Mouse (Mus musculus): ENCODE data around the gene Atp5s.

Gene Atp5s

GRCm38 (mm10) chr12:69777957-69778356, 53.2 kb downstream of the Atp5s start:
- no peak for DNase-seq (ENCODE audit: low spot score)

GRCm38 (mm10) chr12:69781480-69781879, 56.7 kb downstream of the Atp5s start:
- DNase-seq (ENCODE audit: low spot score), result no peak

- DNase-seq (ENCODE audit: low spot score), result no peak
These were observed 57.3 kb downstream of the Atp5s start for GRCm38 (mm10) chr12:69781935-69782650.

- no peak for DNase-seq (ENCODE audit: low spot score)
These were observed 58.7 kb downstream of the Atp5s start for GRCm38 (mm10) chr12:69783247-69784025.

GRCm38 (mm10) chr12:69785471-69785870, 60.7 kb downstream of the Atp5s start:
- DNase-seq (ENCODE audit: low spot score), result no peak

- no peak for DNase-seq (ENCODE audit: low spot score)
These were observed 63.6 kb downstream of the Atp5s start for GRCm38 (mm10) chr12:69788380-69788779.

GRCm38 (mm10) chr12:69789766-69790529, 65.2 kb downstream of the Atp5s start:
- no peak for DNase-seq (ENCODE audit: low spot score)

GRCm38 (mm10) chr12:69790530-69791505, 66.1 kb downstream of the Atp5s start, which contains the start of gene Cdkl1:
TSS of gene Cdkl1 (minus strand) at chr12:69791267.
- DNase-seq (ENCODE audit: low spot score), result peak; percentile 54

All from lung, postnatal 25 days (tissue).